Mouse (Mus musculus): ENCODE measurements around the gene Prss56.

Prss56 gene

GRCm38 (mm10) chr1:87232197-87232596, 49.1 kb downstream of the Prss56 start:
- DNase-seq (ENCODE audit: low spot score in 2 of 2), result no peak

Data from frontal cortex, postnatal 14 days (tissue).